In genomic region chr3:21149618-21150017, GRCm38 (mm10) we compare ENCODE assay signal across 20 mouse cellular contexts.
"Had no signal": no experiment of that assay in that cellular context is flagged by ENCODE, and none has a peak within 500 bp of the region (broad histone marks: within the 10 kb centered on the region; RNA-seq: fewer than 3 reads in every experiment).

No protein-coding gene starts in this region.

- H3K27ac ChIP-seq: liver, embryonic 15.5 days; lung, embryonic 15.5 days; macrophage; midbrain, embryonic 13.5 days; midbrain, embryonic 15.5 days; neural tube, embryonic 13.5 days; neural tube, embryonic 15.5 days had no signal

- H3K4me3 ChIP-seq: liver, embryonic 15.5 days; lung, embryonic 15.5 days; megakaryocyte, embryonic 14.5 days; midbrain, embryonic 13.5 days; midbrain, embryonic 15.5 days; myocyte; neural tube, embryonic 13.5 days; neural tube, embryonic 15.5 days had no signal

- ATAC-seq: liver, postnatal 0 days; lung, postnatal 0 days; midbrain, embryonic 13.5 days; midbrain, embryonic 15.5 days had no signal

- DNase-seq: liver, postnatal 0 days; lung, adult 2 months; lung, postnatal 14 days; lung, postnatal 36 days; retina, postnatal 1 day; right cerebral cortex, adult 18-20 months; thymus, adult 18-20 months; thymus, postnatal 14 days; thymus, postnatal 36 days had no signal

- H3K27me3 ChIP-seq: liver, embryonic 15.5 days; lung, embryonic 15.5 days; megakaryocyte, embryonic 14.5 days; midbrain, embryonic 13.5 days; midbrain, embryonic 15.5 days; neural tube, embryonic 13.5 days; neural tube, embryonic 15.5 days had no signal

- H3K36me3 ChIP-seq: liver, embryonic 15.5 days; lung, embryonic 15.5 days; midbrain, embryonic 13.5 days; midbrain, embryonic 15.5 days; neural tube, embryonic 13.5 days; neural tube, embryonic 15.5 days had no signal

- H3K9ac ChIP-seq: liver, embryonic 15.5 days; liver, postnatal 0 days; lung, embryonic 15.5 days; midbrain, embryonic 13.5 days; midbrain, embryonic 15.5 days; neural tube, embryonic 13.5 days; neural tube, embryonic 15.5 days had no signal

- H3K4me2 ChIP-seq: liver, embryonic 15.5 days; lung, embryonic 15.5 days; midbrain, embryonic 11.5 days; midbrain, embryonic 13.5 days; midbrain, embryonic 15.5 days; neural tube, embryonic 13.5 days; neural tube, embryonic 15.5 days had no signal

- H3K4me1 ChIP-seq: liver, embryonic 15.5 days; lung, embryonic 15.5 days; megakaryocyte, embryonic 14.5 days; midbrain, embryonic 13.5 days; midbrain, embryonic 15.5 days; neural tube, embryonic 13.5 days; neural tube, embryonic 15.5 days had no signal

- H3K9me3 ChIP-seq: liver, embryonic 15.5 days; lung, embryonic 15.5 days; midbrain, embryonic 15.5 days; neural tube, embryonic 13.5 days; neural tube, embryonic 15.5 days had no signal
